Mouse (Mus musculus) hindbrain, postnatal 0 days (tissue): ENCODE data around the gene Evi5l. TPM values are rescaled to one million over a fixed set of nuclear protein-coding genes. Genes with fewer than 3 reads are reported as not detected.

Experiments
- ATAC-seq: fragments of 200-750 bp; cut with Nextera tagmentation; 2 replicates; pipeline ENCODE4 v1.8.0; 2017; ENCODE audit warnings: mild to moderate bottlenecking, moderate TSS enrichment, moderate library complexity
- DNase-seq: peaks from one replicate; pipeline ENCODE4 v3.0.0-alpha.2; 2015; ENCODE audit warnings: low spot score
- H3K27ac ChIP-seq: fragments of 300-500 bp; sonication (generic); 2 replicates; pipeline ENCODE4 v1.5.1; 2014; ENCODE audit warnings: mild to moderate bottlenecking
- H3K27me3 ChIP-seq: fragments of 300-500 bp; sonication (generic); 2 replicates; pipeline ENCODE4 v1.6.1; 2014; ENCODE audit warnings: low read length, mixed read lengths; ENCODE audit not compliant: insufficient read depth
- H3K36me3 ChIP-seq: fragments of 300-500 bp; sonication (generic); 2 replicates; pipeline ENCODE4 v1.6.1; 2014; ENCODE audit warnings: low read length, mixed read lengths; ENCODE audit not compliant: insufficient read depth
- H3K4me1 ChIP-seq: fragments of 300-500 bp; sonication (generic); 2 replicates; pipeline ENCODE4 v1.6.1; 2014; ENCODE audit warnings: antibody characterized with exemption, low read length, mixed read lengths; ENCODE audit not compliant: insufficient read depth
- H3K4me2 ChIP-seq: fragments of 300-500 bp; sonication (generic); 2 replicates; pipeline ENCODE4 v1.6.1; 2014; ENCODE audit warnings: low read depth, mild to moderate bottlenecking, low read length, moderate library complexity, mixed read lengths
- H3K4me3 ChIP-seq: fragments of 300-500 bp; sonication (generic); 2 replicates; pipeline ENCODE4 v1.5.1; 2014; ENCODE audit warnings: low read length
- H3K9ac ChIP-seq: fragments of 300-500 bp; sonication (generic); replicated peaks from 2 replicates; pipeline ENCODE4 v1.6.1; 2014; ENCODE audit warnings: mild to moderate bottlenecking, low read length, moderate library complexity, mixed read lengths
- H3K9me3 ChIP-seq: fragments of 300-500 bp; sonication (generic); 2 replicates; pipeline ENCODE4 v1.6.1; 2016; ENCODE audit warnings: low read length, mixed read lengths
- CTCF ChIP-seq: IDR thresholded peaks from 2 replicates; pipeline ENCODE4 v1.5.1; 2016; ENCODE audit warnings: antibody characterized with exemption, control low read depth, low read depth
- WGBS: fragments of 180-500 bp; shearing (Covaris S2); extraction: QIAGEN DNeasy Blood & Tissue Kit; methylation state at CpG from one replicate; pipeline ENCODE4 v1.1.7; 2014; 5-methylcytosine and 5-hydroxymethylcytosine counted together
- polyA plus RNA-seq: library from polyadenylated mRNA; unstranded; fragments of >200 nt; fragmentation: Nextera tagmentation; extraction: Ambion mirVana; gene quantifications from 2 replicates; pipeline ENCODE4 v1.2.1, GENCODE M21; 2015
- total RNA-seq: library from RNA; depleted of rRNA; stranded (reverse); fragments of >200 nt; gene quantifications from 2 replicates; pipeline ENCODE4 v1.2.3, GENCODE M21; 2014; rRNA removed

Evi5l gene
- total RNA-seq: 221 and 229 TPM in 2 replicates
- 92.0 and 98.3 TPM in 2 replicates for polyA plus RNA-seq

GRCm38 (mm10) chr8:4165852-4166751, at the start of gene Evi5l:
Evi5l (plus strand) TSS chr8:4166567.
- no peaks in the 10 kb centered on the region for H3K9me3 ChIP-seq

GRCm38 (mm10) chr8:4133798-4134197, 32.6 kb upstream of the Evi5l start, which contains the start of gene Cd209g:
Cd209g (plus strand) TSS chr8:4134098.
- no peaks in the 10 kb centered on the region for H3K9me3 ChIP-seq
- DNase-seq (no peak), ATAC-seq (no peak)
- no peaks in the 10 kb centered on the region for H3K4me1 ChIP-seq
- no peaks in the 10 kb centered on the region for H3K36me3 ChIP-seq
- WGBS: 94% methylated on average over 10 of the region's 10 CpGs
- no peak within 1 kb of the TSS for H3K27ac ChIP-seq
- H3K4me2 ChIP-seq: no peak within 1 kb of the TSS
- no peak within 1 kb of the TSS for H3K9ac ChIP-seq
- TF ChIP-seq CTCF: no peak
- no peaks in the 10 kb centered on the region for H3K27me3 ChIP-seq
- H3K4me3 ChIP-seq: no peak within 1 kb of the TSS

More at GRCm38 (mm10) chr8:4165852-4166751, at the start of gene Evi5l:
- H3K4me3 ChIP-seq: peak within 1 kb of the TSS; percentile 94
- peak within 1 kb of the TSS; percentile 85 for H3K27ac ChIP-seq
- WGBS: under 1% methylated on average over 50 of the region's 51 CpGs
- H3K27me3 ChIP-seq: no peaks in the 10 kb centered on the region
- DNase-seq (peak; percentile 100), ATAC-seq (peak; percentile 99)
- peak within 1 kb of the TSS; percentile 97 for H3K9ac ChIP-seq
- H3K36me3 ChIP-seq: no peaks in the 10 kb centered on the region
- H3K4me2 ChIP-seq: peak within 1 kb of the TSS; percentile 76
- no peak for TF ChIP-seq CTCF
- peaks cover 24% of the 10 kb centered on the region for H3K4me1 ChIP-seq

- peak; percentile 86 for TF ChIP-seq CTCF
- peak; percentile 71 for ATAC-seq
- Histone ChIP-seq H3K9ac (no peak overlapping the region), H3K36me3 (no peaks in the 10 kb centered on the region), H3K9me3 (no peaks in the 10 kb centered on the region), H3K4me3 (no peak overlapping the region), H3K4me2 (peak overlapping the region; percentile 30; the same call in 1 of the 2 replicates), H3K4me1 (no peaks in the 10 kb centered on the region), H3K27ac (no peak overlapping the region), H3K27me3 (no peaks in the 10 kb centered on the region)
- DNase-seq: peak; percentile 91
- WGBS: 11% methylated on average over 12 of the region's 12 CpGs
Observed at GRCm38 (mm10) chr8:4139660-4140646, 26.4 kb upstream of the Evi5l start.

GRCm38 (mm10) chr8:4141721-4142120, 24.6 kb upstream of the Evi5l start:
- ATAC-seq (no peak), DNase-seq (peak; percentile 35)
- Histone ChIP-seq H3K4me3 (no peak overlapping the region), H3K9ac (no peak overlapping the region), H3K9me3 (no peaks in the 10 kb centered on the region), H3K27me3 (no peaks in the 10 kb centered on the region), H3K4me1 (no peaks in the 10 kb centered on the region), H3K4me2 (no peak overlapping the region), H3K27ac (no peak overlapping the region), H3K36me3 (no peaks in the 10 kb centered on the region)
- TF ChIP-seq CTCF: 0 out of 2 replicates have a peak, but pooled peaks have one; percentile 3
- 59% methylated on average over 3 of the region's 3 CpGs for WGBS

- Histone ChIP-seq H3K4me3 (no peak overlapping the region), H3K4me1 (no peaks in the 10 kb centered on the region), H3K9ac (no peak overlapping the region), H3K4me2 (no peak overlapping the region), H3K27ac (no peak overlapping the region), H3K9me3 (no peaks in the 10 kb centered on the region), H3K27me3 (no peaks in the 10 kb centered on the region), H3K36me3 (no peaks in the 10 kb centered on the region)
- 10% methylated on average over 1 of the region's 1 CpGs for WGBS
- no peak for TF ChIP-seq CTCF
- ATAC-seq (no peak), DNase-seq (no peak)
Observed at GRCm38 (mm10) chr8:4147272-4147671, 19.1 kb upstream of the Evi5l start.

GRCm38 (mm10) chr8:4154878-4155277, 11.5 kb upstream of the Evi5l start:
- H3K36me3 ChIP-seq: no peaks in the 10 kb centered on the region
- H3K9ac ChIP-seq: no peak overlapping the region
- H3K27me3 ChIP-seq: no peaks in the 10 kb centered on the region
- ATAC-seq: no peak
- DNase-seq: no peak
- TF ChIP-seq CTCF: no peak
- no peaks in the 10 kb centered on the region for H3K4me1 ChIP-seq
- no peak overlapping the region for H3K4me3 ChIP-seq
- H3K27ac ChIP-seq: no peak overlapping the region
- H3K9me3 ChIP-seq: no peaks in the 10 kb centered on the region
- H3K4me2 ChIP-seq: no peak overlapping the region
